9 mouse cellular contexts compared by ENCODE assay signal in genomic region chr1:20612643-20613042, GRCm38 (mm10). TPM values are rescaled to one million over a fixed set of nuclear protein-coding genes. Genes with fewer than 3 reads are reported as not detected.
A peak's percentile ranks its signal among the peaks of the same experiment; 100 is the strongest.
DNase-seq lines count a peak whose midpoint lies in the region; ATAC-seq and TF ChIP-seq lines count a peak whose summit lies in the region.
"Had no signal": no experiment of that assay in that cellular context is flagged by ENCODE, and none has a peak within 500 bp of the region (broad histone marks: within the 10 kb centered on the region; RNA-seq: fewer than 3 reads in every experiment).

No protein-coding gene starts in this region.

- H3K79me2 ChIP-seq in C2C12 (ENCODE audit: control insufficient read depth, insufficient read depth): no peaks in the 10 kb centered on the region

- no peaks in the 10 kb centered on the region for H3K27me3 ChIP-seq in C2C12 (ENCODE audit: control insufficient read depth, insufficient read depth, insufficient read length)
- H3K27me3 ChIP-seq in forebrain, embryonic 12.5 days: no peaks in the 10 kb centered on the region
- H3K27me3 ChIP-seq: limb, embryonic 15.5 days had no signal

- peak; percentile 44; the same call in 1 of the 2 replicates for ATAC-seq in forebrain, embryonic 12.5 days (ENCODE audit: low FRiP score)
- ATAC-seq in erythroid progenitor cell, adult 5-6 weeks (replicated peaks; ENCODE audit: low FRiP score, poor library complexity, severe bottlenecking): no peak

- no peak overlapping the region for H3ac ChIP-seq in C2C12 (ENCODE audit: control insufficient read depth, insufficient read length, low read depth)

- no peak overlapping the region for H3K27ac ChIP-seq in forebrain, embryonic 12.5 days
- H3K27ac ChIP-seq: limb, embryonic 15.5 days had no signal

- TF ChIP-seq CTCF in C2C12 (IDR thresholded peaks at IDR 0.05; ENCODE audit: control insufficient read depth, insufficient read depth, insufficient read length): peak; percentile 38

- H3K36me3 ChIP-seq in C2C12 (ENCODE audit: control insufficient read depth, insufficient read depth): no peaks in the 10 kb centered on the region
- H3K36me3 ChIP-seq in forebrain, embryonic 12.5 days (replicated peaks): no peaks in the 10 kb centered on the region
- H3K36me3 ChIP-seq: limb, embryonic 15.5 days had no signal

- no peak overlapping the region for H3K4me3 ChIP-seq in C2C12 (ENCODE audit: insufficient read depth, poor library complexity, severe bottlenecking)
- H3K4me3 ChIP-seq in forebrain, embryonic 12.5 days (replicated peaks): no peak overlapping the region
- H3K4me3 ChIP-seq: limb, embryonic 15.5 days had no signal

- H3K4me2 ChIP-seq in forebrain, embryonic 12.5 days: no peak overlapping the region
- H3K4me2 ChIP-seq: limb, embryonic 15.5 days had no signal

- DNase-seq in heart, postnatal 4 days: peak; percentile 49
- no peak for DNase-seq in heart, adult 11 months
- peak; percentile 67 for DNase-seq in brain, adult 2 months (ENCODE audit: low read depth, low spot score)
- DNase-seq in layer of hippocampus, adult 11-12 months (ENCODE audit: low spot score): peak; percentile 46
- DNase-seq in mesoderm, embryonic 11.5 days (ENCODE audit: low read depth, low spot score): peak; percentile 41

- H3K79me3 ChIP-seq in C2C12 (ENCODE audit: low read depth): no peaks in the 10 kb centered on the region

- H3K9ac ChIP-seq in forebrain, embryonic 12.5 days: no peak overlapping the region
- H3K9ac ChIP-seq: limb, embryonic 15.5 days had no signal

- H3K4me1 ChIP-seq in forebrain, embryonic 12.5 days: no peaks in the 10 kb centered on the region
- H3K4me1 ChIP-seq: limb, embryonic 15.5 days had no signal

- H3K9me3 ChIP-seq in forebrain, embryonic 12.5 days: 0 out of 2 replicates have a peak, but pooled peaks cover 2% of the 10 kb centered on the region
- H3K9me3 ChIP-seq: limb, embryonic 15.5 days had no signal

- WGBS in forebrain, embryonic 12.5 days: 23% methylated on average over 7 of the region's 7 CpGs

TF ChIP-seq in C2C12, 6 proteins besides CTCF, POLR2A, EP300 and RAD21:
- TF ChIP-seq USF1 (IDR thresholded peaks at IDR 0.05; ENCODE audit: low read depth): no peak
- no peak for TF ChIP-seq MYOD1 (IDR thresholded peaks at IDR 0.05; ENCODE audit: control insufficient read depth, insufficient read length, low read depth)
- no peak for TF ChIP-seq MAX (IDR thresholded peaks at IDR 0.05)
- TF ChIP-seq FOSL1 (IDR thresholded peaks at IDR 0.05; ENCODE audit: insufficient read depth, low read length, poor library complexity, severe bottlenecking): no peak
- TF ChIP-seq CEBPB (IDR thresholded peaks at IDR 0.05; ENCODE audit: low read depth): no peak
- no peak for TF ChIP-seq MYOG (IDR thresholded peaks at IDR 0.05; ENCODE audit: control insufficient read depth, extremely low read depth, insufficient read length)

RNA-seq across cellular contexts. Expression of gene Pkhd1, which starts 5.2 kb away (rescaled TPM):
- not detected for total RNA-seq in heart, postnatal 4 days (2021)
- not detected for polyA plus RNA-seq in C2C12 (2012; fragmentation: generic; extraction: Trizol)
- 0.01 TPM in 1 of 2 replicates, not detected in the other for polyA plus RNA-seq in forebrain, embryonic 12.5 days (2016; fragmentation: Nextera tagmentation; extraction: Ambion mirVana)
- not detected in 2 replicates for total RNA-seq in erythroid progenitor cell, adult 5-6 weeks (2015; ENCODE audit: low replicate concordance)
- not detected in 2 replicates for total RNA-seq in erythroid progenitor cell, adult 5-6 weeks (2017; ENCODE audit: low replicate concordance)
